Mouse (Mus musculus): ENCODE results near the gene Fkbp3. TPM values are rescaled to one million over a fixed set of nuclear protein-coding genes. Genes with fewer than 3 reads are reported as not detected.

The Fkbp3 gene
- total RNA-seq, 2 experiments from 2014 or later, result 181 to 184 TPM

GRCm38 (mm10) chr12:65036892-65037545, 36.8 kb downstream of the Fkbp3 start:
- DNase-seq (ENCODE audit: low spot score in 2 of 2), result no peak
- intact Hi-C loops (cut with DNase I), result no loop called here

DNA sequence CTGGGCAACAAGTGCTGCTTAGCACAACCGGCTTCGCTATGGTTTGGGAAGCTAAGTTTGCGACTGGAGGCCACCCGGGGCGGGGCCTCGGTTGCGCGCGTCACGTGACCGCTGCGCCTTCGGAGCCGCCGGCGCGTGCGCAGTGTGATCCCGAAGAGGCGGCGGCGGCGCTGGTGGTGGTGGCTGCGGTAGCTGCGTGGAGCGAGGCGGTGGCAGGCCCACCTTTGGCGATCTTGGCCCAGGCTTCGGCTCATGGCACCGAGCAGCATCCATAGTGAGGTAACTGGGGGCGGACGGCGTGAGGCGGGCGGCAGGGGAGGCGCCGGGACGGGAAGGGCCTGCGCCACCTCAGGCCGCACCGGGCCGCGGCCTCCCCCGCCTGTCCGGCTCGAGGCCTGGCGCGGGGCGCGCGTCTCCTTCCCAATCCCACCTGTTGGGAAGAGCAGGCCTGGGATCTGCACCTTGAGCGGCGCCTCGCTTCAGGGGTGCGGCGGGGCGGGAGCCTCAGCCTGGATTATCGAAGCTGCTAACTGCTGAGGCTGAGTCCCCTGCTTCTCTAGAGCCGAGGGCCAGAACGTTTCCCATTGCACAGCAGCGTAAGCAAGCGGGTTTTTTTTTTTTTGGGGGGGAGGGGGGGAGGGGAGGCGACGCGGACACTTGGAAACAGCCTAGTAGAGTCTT, 37.5 kb downstream of the Fkbp3 start, which contains the start of gene Prpf39:
TSS of gene Prpf39 (plus strand) at position 144 of the 681 bp plus-strand sequence.
- intact Hi-C loops (cut with DNase I), result no loop called here
- DNase-seq (ENCODE audit: low spot score in 2 of 2), result peak; percentile 89 to 93

DNA sequence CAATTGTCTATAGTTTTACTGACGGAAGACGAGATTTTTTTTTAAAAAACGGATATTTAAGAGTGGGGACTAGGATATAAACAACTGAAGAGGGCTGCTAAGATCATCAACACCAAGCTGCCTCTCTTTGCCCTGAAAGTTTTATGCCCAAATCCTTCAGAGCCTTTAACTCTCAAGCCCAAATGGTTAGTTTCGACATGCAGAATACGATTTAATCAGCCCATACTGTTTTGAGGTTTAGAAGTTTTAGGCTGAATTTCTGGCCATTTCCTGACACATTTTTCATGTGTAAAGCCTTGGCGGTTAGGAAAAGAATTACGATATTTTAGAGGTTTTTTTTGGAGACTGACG, 38.0 kb downstream of the Fkbp3 start:
- DNase-seq (ENCODE audit: low spot score in 2 of 2), result no peak
- intact Hi-C loops (cut with DNase I), result no loop called here

DNA sequence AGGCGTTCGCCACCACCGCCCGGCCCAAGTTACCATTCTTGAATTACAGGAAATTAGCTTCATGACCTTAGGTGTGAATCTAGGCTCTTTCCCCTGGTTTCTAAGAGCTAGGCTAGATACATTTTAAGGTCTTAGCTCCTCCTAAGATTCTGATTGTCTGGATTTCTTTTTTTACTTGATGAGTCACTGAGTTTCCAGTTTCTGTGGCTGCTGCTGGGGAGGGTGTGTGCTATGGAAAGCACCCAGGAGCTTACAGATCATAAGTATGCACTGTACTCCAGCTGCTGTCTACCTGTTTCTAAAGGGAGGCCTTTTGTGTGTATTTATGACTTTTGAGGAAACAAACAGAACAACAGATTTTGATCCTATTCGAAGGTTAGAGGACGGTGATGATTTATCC, 51.0 kb downstream of the Fkbp3 start:
- no peak for DNase-seq (ENCODE audit: low spot score in 2 of 2)

More for the DNA sequence above, 51.0 kb downstream of the Fkbp3 start:
- intact Hi-C loops (cut with DNase I), result no loop called here

Other genes starting within 250 kb of the Fkbp3 start
- 10 to 100 TPM; 10.1 to 13.7 TPM for gene Gm527, start 156.1 kb downstream of the Fkbp3 start, total RNA-seq (2021)
- 10 to 100 TPM; 22.4 to 23.1 TPM for gene Klhl28, start 108.5 kb downstream of the Fkbp3 start, total RNA-seq (2021)
- 10 to 100 TPM; 46.0 to 49.6 TPM for gene Togaram1, start 108.2 kb downstream of the Fkbp3 start, total RNA-seq (2021)
- gene Prpf39, start 37.7 kb downstream of the Fkbp3 start, total RNA-seq (2021), result 10 to 100 TPM; 35.2 to 37.9 TPM
- gene Fancm, start 1.6 kb upstream of the Fkbp3 start, total RNA-seq (2021), result 10 to 100 TPM in 1 of 2 experiments, 1 to 10 TPM in 1; 8.6 to 10.3 TPM
- gene Mis18bp1, start 98.6 kb upstream of the Fkbp3 start, total RNA-seq (2021), result 1 to 10 TPM in 1 of 2 experiments, under 1 TPM in 1; 0.55 to 1.4 TPM
- not detected for gene Wdr20rt, start 151.5 kb upstream of the Fkbp3 start, total RNA-seq (2021)